In genomic region chr12:80519621-80520332, GRCm38 (mm10) we compare ENCODE assay signal across 8 mouse cellular contexts. TPM values are rescaled to one million over a fixed set of nuclear protein-coding genes. Genes with fewer than 3 reads are reported as not detected.
A peak's percentile ranks its signal among the peaks of the same experiment; 100 is the strongest.
DNase-seq lines count a peak whose midpoint lies in the region; ATAC-seq and TF ChIP-seq lines count a peak whose summit lies in the region.

No protein-coding gene starts in this region.

- peak overlapping the region; percentile 93 for H3K27ac ChIP-seq in forebrain, embryonic 13.5 days
- H3K27ac ChIP-seq in hindbrain, embryonic 15.5 days (replicated peaks), result peak overlapping the region; percentile 83
- peak overlapping the region; percentile 47 for H3K27ac ChIP-seq in limb, embryonic 15.5 days
- H3K27ac ChIP-seq in neural tube, embryonic 15.5 days (replicated peaks), result peak overlapping the region; percentile 93

- peak overlapping the region; percentile 86 for H3K9ac ChIP-seq in forebrain, embryonic 13.5 days
- peak overlapping the region; percentile 74 for H3K9ac ChIP-seq in hindbrain, embryonic 15.5 days
- H3K9ac ChIP-seq in limb, embryonic 15.5 days, result peak overlapping the region; percentile 60
- peak overlapping the region; percentile 83 for H3K9ac ChIP-seq in neural tube, embryonic 15.5 days (replicated peaks)

- peak; percentile 65 for TF ChIP-seq CTCF in brain, embryonic 14.5 days (IDR thresholded peaks at IDR 0.05; ENCODE audit: borderline replicate concordance, extremely low read depth, insufficient read depth, insufficient read length)

- TF ChIP-seq POLR2A in brain, embryonic 14.5 days (IDR thresholded peaks at IDR 0.05; ENCODE audit: borderline replicate concordance, extremely low read depth, insufficient read depth, insufficient read length, poor library complexity, severe bottlenecking), result no peak

- 1% methylated on average over 37 of the region's 43 CpGs for WGBS in forebrain, embryonic 13.5 days
- under 1% methylated on average over 43 of the region's 43 CpGs for WGBS in hindbrain, embryonic 15.5 days
- 1% methylated on average over 41 of the region's 43 CpGs for WGBS in limb, embryonic 15.5 days
- 1% methylated on average over 43 of the region's 43 CpGs for WGBS in neural tube, embryonic 15.5 days

- peak overlapping the region; percentile 91 for H3K4me3 ChIP-seq in forebrain, embryonic 13.5 days
- H3K4me3 ChIP-seq in hindbrain, embryonic 15.5 days, result peak overlapping the region; percentile 81
- peak overlapping the region; percentile 67 for H3K4me3 ChIP-seq in limb, embryonic 15.5 days
- H3K4me3 ChIP-seq in neural tube, embryonic 15.5 days (replicated peaks), result peak overlapping the region; percentile 91

- DNase-seq in adrenal gland, postnatal 14 days, result peak; percentile 58
- no peak for DNase-seq in adrenal gland, adult 2 months
- DNase-seq in brain, embryonic 14.5 days (ENCODE audit: low read depth), result peak; percentile 87
- no peak for DNase-seq in B cell, adult 2 months

- peaks cover 16% of the 10 kb centered on the region for H3K27me3 ChIP-seq in forebrain, embryonic 13.5 days
- H3K27me3 ChIP-seq in hindbrain, embryonic 15.5 days, result peaks cover 11% of the 10 kb centered on the region
- H3K27me3 ChIP-seq in limb, embryonic 15.5 days, result peaks cover 80% of the 10 kb centered on the region
- H3K27me3 ChIP-seq in neural tube, embryonic 15.5 days (replicated peaks), result peaks cover 20% of the 10 kb centered on the region

- H3K4me2 ChIP-seq in forebrain, embryonic 13.5 days, result peak overlapping the region; percentile 84
- H3K4me2 ChIP-seq in hindbrain, embryonic 15.5 days, result peak overlapping the region; percentile 94
- H3K4me2 ChIP-seq in limb, embryonic 15.5 days, result peak overlapping the region; percentile 95
- peak overlapping the region; percentile 78 for H3K4me2 ChIP-seq in neural tube, embryonic 15.5 days

- no peaks in the 10 kb centered on the region for H3K36me3 ChIP-seq in forebrain, embryonic 13.5 days (ENCODE audit: poor library complexity, severe bottlenecking)
- no peaks in the 10 kb centered on the region for H3K36me3 ChIP-seq in hindbrain, embryonic 15.5 days
- no peaks in the 10 kb centered on the region for H3K36me3 ChIP-seq in limb, embryonic 15.5 days
- no peaks in the 10 kb centered on the region for H3K36me3 ChIP-seq in neural tube, embryonic 15.5 days

- peak; percentile 61 for ATAC-seq in forebrain, embryonic 13.5 days
- ATAC-seq in hindbrain, embryonic 15.5 days (ENCODE audit: low FRiP score, low read depth), result peak; percentile 20; the same call in 1 of the 2 replicates
- ATAC-seq in limb, embryonic 15.5 days (ENCODE audit: insufficient number of reproducible peaks, low FRiP score, low TSS enrichment, low read depth), result no peak
- ATAC-seq in neural tube, embryonic 15.5 days (ENCODE audit: low FRiP score), result peak; percentile 26

- H3K9me3 ChIP-seq in forebrain, embryonic 13.5 days (replicated peaks), result no peaks in the 10 kb centered on the region
- no peaks in the 10 kb centered on the region for H3K9me3 ChIP-seq in hindbrain, embryonic 15.5 days
- no peaks in the 10 kb centered on the region for H3K9me3 ChIP-seq in limb, embryonic 15.5 days
- no peaks in the 10 kb centered on the region for H3K9me3 ChIP-seq in neural tube, embryonic 15.5 days (replicated peaks)

- H3K4me1 ChIP-seq in forebrain, embryonic 13.5 days, result peaks cover 48% of the 10 kb centered on the region
- peaks cover 39% of the 10 kb centered on the region for H3K4me1 ChIP-seq in hindbrain, embryonic 15.5 days (replicated peaks)
- peaks cover 24% of the 10 kb centered on the region for H3K4me1 ChIP-seq in limb, embryonic 15.5 days
- peaks cover 52% of the 10 kb centered on the region for H3K4me1 ChIP-seq in neural tube, embryonic 15.5 days

RNA-seq across cellular contexts. Expression of gene Galnt16, which starts 1.7 kb away (rescaled TPM):
- 11.3 and 14.6 TPM in 2 replicates for total RNA-seq in adrenal gland, postnatal 14 days (2021)
- total RNA-seq in adrenal gland, adult 2 months (2021), result 1 to 10 TPM; 6.7 to 9.3 TPM
- 4.0 and 6.3 TPM in 2 replicates for polyA plus RNA-seq in adrenal gland, adult 2 months (2012; rRNA removed)
- polyA plus RNA-seq in brain, embryonic 14.5 days (2012; rRNA removed), result 13.2 and 28.1 TPM in 2 replicates
- 21.7 and 28.6 TPM in 2 replicates for polyA plus RNA-seq in forebrain, embryonic 13.5 days (2015; fragmentation: Nextera tagmentation; extraction: Ambion mirVana)
- polyA plus RNA-seq in hindbrain, embryonic 15.5 days (2015; fragmentation: Nextera tagmentation; extraction: Ambion mirVana), result 31.3 and 34.1 TPM in 2 replicates
- 23.5 and 24.9 TPM in 2 replicates for polyA plus RNA-seq in limb, embryonic 15.5 days (2015; fragmentation: Nextera tagmentation; extraction: Ambion mirVana)
- polyA plus RNA-seq in neural tube, embryonic 15.5 days (2015; fragmentation: Nextera tagmentation; extraction: Ambion mirVana), result 32.9 and 35.0 TPM in 2 replicates

RNA-seq across cellular contexts. Expression of gene Exd2, which starts 56.9 kb away (rescaled TPM):
- total RNA-seq in adrenal gland, postnatal 14 days (2021), result 18.1 and 21.5 TPM in 2 replicates
- 10 to 100 TPM; 16.3 to 20.5 TPM for total RNA-seq in adrenal gland, adult 2 months (2021)
- polyA plus RNA-seq in adrenal gland, adult 2 months (2012; rRNA removed), result 7.1 and 7.8 TPM in 2 replicates
- polyA plus RNA-seq in brain, embryonic 14.5 days (2012; rRNA removed), result 54.5 and 59.5 TPM in 2 replicates
- polyA plus RNA-seq in forebrain, embryonic 13.5 days (2015; fragmentation: Nextera tagmentation; extraction: Ambion mirVana), result 52.6 and 53.8 TPM in 2 replicates
- polyA plus RNA-seq in hindbrain, embryonic 15.5 days (2015; fragmentation: Nextera tagmentation; extraction: Ambion mirVana), result 51.5 and 53.7 TPM in 2 replicates
- polyA plus RNA-seq in limb, embryonic 15.5 days (2015; fragmentation: Nextera tagmentation; extraction: Ambion mirVana), result 23.0 and 24.9 TPM in 2 replicates
- 43.4 and 50.1 TPM in 2 replicates for polyA plus RNA-seq in neural tube, embryonic 15.5 days (2015; fragmentation: Nextera tagmentation; extraction: Ambion mirVana)

Comparison
In these comparisons a context has a peak if more than half of its experiments do, and no peak if none do; other contexts are left out.
1. DNase-seq: peak in adrenal gland, postnatal 14 days (single experiment) and brain, embryonic 14.5 days (single experiment); none in adrenal gland, adult 2 months (single experiment) and B cell, adult 2 months (0 of 2).
2. Peak in every context shown above with its lines, with median percentiles within 50 percentile points of each other: H3K27ac ChIP-seq, H3K4me2 ChIP-seq, H3K4me3 ChIP-seq and H3K9ac ChIP-seq.